Mouse (Mus musculus) heart, embryonic 16.5 days (tissue): ENCODE results near the gene Zfp948. TPM values are rescaled to one million over a fixed set of nuclear protein-coding genes. Genes with fewer than 3 reads are reported as not detected.

Experiments
- ATAC-seq: fragments of 200-750 bp; cut with Nextera tagmentation; replicated peaks from 2 replicates; pipeline ENCODE4 v1.8.0; 2017; ENCODE audit warnings: moderate number of reproducible peaks; ENCODE audit not compliant: insufficient read depth, low FRiP score; ENCODE audit errors: extremely low read depth
- H3K27ac ChIP-seq: fragments of 300-500 bp; sonication (generic); 2 replicates; pipeline ENCODE4 v1.5.1; 2014; ENCODE audit warnings: mild to moderate bottlenecking, low read length, control low read depth, moderate library complexity
- H3K27me3 ChIP-seq: fragments of 300-500 bp; sonication (generic); 2 replicates; pipeline ENCODE4 v1.6.1; 2014; ENCODE audit warnings: low read length, mixed read lengths; ENCODE audit not compliant: control insufficient read depth, insufficient read depth
- H3K36me3 ChIP-seq: fragments of 300-500 bp; sonication (generic); 2 replicates; pipeline ENCODE4 v1.6.1; 2014; ENCODE audit not compliant: control insufficient read depth, insufficient read depth
- H3K4me1 ChIP-seq: fragments of 300-500 bp; sonication (generic); 2 replicates; pipeline ENCODE4 v1.6.1; 2014; ENCODE audit warnings: low read length, mixed read lengths; ENCODE audit not compliant: control insufficient read depth, insufficient read depth
- H3K4me2 ChIP-seq: fragments of 300-500 bp; sonication (generic); 2 replicates; pipeline ENCODE4 v1.6.1; 2014; ENCODE audit warnings: low read depth, mild to moderate bottlenecking, control low read depth, low read length
- H3K4me3 ChIP-seq: fragments of 300-500 bp; sonication (generic); 2 replicates; pipeline ENCODE4 v1.5.1; 2014; ENCODE audit warnings: mild to moderate bottlenecking, control low read depth, low read length
- H3K9ac ChIP-seq: fragments of 300-500 bp; sonication (generic); 2 replicates; pipeline ENCODE4 v1.6.1; 2014; ENCODE audit warnings: low read length, control low read depth
- H3K9me3 ChIP-seq: fragments of 300-500 bp; sonication (generic); replicated peaks from 2 replicates; pipeline ENCODE4 v1.6.1; 2016; ENCODE audit warnings: low read length; ENCODE audit not compliant: control insufficient read depth
- WGBS: fragments of 180-500 bp; shearing (Covaris S2); extraction: QIAGEN DNeasy Blood & Tissue Kit; methylation state at CpG from one replicate; pipeline ENCODE4 v1.1.7; 2014; 5-methylcytosine and 5-hydroxymethylcytosine counted together
- polyA plus RNA-seq: library from polyadenylated mRNA; unstranded; fragments of >200 nt; fragmentation: Nextera tagmentation; extraction: Ambion mirVana; gene quantifications from 2 replicates; pipeline ENCODE4 v1.2.1, GENCODE M21; 2015

The Zfp948 gene
- polyA plus RNA-seq, 1 experiment from 2014 or later: 13.2 TPM

- peak within 1 kb of the TSS; percentile 72 for H3K9ac ChIP-seq
- no peaks in the 10 kb centered on the region for H3K36me3 ChIP-seq
- H3K4me3 ChIP-seq: peak within 1 kb of the TSS; percentile 61
- peak; percentile 67 for ATAC-seq
- peaks cover 20% of the 10 kb centered on the region for H3K4me1 ChIP-seq
- 2% methylated on average over 21 of the region's 21 CpGs for WGBS
- H3K9me3 ChIP-seq: no peaks in the 10 kb centered on the region
- peak within 1 kb of the TSS; percentile 78 for H3K27ac ChIP-seq
- peak within 1 kb of the TSS; percentile 83 for H3K4me2 ChIP-seq
- H3K27me3 ChIP-seq: no peaks in the 10 kb centered on the region
Observed at GRCm38 (mm10) chr17:21535096-21536001, 31.5 kb upstream of the Zfp948 start, which contains the start of gene Zfp52. Zfp52 (plus strand) TSS chr17:21535539.

DNA sequence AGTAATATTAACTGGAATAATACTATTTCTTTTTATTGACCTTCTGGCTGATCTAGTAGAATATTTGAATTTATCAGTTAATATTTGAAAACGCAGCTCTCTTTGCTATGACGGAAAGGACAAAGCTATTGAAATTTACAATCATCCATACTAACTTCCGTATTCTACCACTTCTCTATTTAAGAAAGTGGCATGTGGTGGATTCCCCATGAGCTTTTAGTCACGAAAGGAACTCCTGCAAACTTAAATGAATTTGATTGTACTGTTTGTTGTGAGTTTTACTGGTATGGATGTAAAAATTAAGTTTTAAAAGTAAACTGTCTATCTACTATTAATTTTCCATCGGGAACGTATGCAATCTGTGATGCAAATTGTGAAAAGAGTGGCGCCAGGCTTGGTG, 30.7 kb upstream of the Zfp948 start:
- peak overlapping the region; percentile 83 for H3K4me2 ChIP-seq
- H3K27ac ChIP-seq: peak overlapping the region; percentile 78
- ATAC-seq: no peak
- H3K9me3 ChIP-seq: no peaks in the 10 kb centered on the region
- H3K27me3 ChIP-seq: no peaks in the 10 kb centered on the region
- no peaks in the 10 kb centered on the region for H3K36me3 ChIP-seq
- WGBS: 34% methylated on average over 7 of the region's 7 CpGs
- peak overlapping the region; percentile 72 for H3K9ac ChIP-seq
- peaks cover 20% of the 10 kb centered on the region for H3K4me1 ChIP-seq
- H3K4me3 ChIP-seq: peak overlapping the region; percentile 61

DNA sequence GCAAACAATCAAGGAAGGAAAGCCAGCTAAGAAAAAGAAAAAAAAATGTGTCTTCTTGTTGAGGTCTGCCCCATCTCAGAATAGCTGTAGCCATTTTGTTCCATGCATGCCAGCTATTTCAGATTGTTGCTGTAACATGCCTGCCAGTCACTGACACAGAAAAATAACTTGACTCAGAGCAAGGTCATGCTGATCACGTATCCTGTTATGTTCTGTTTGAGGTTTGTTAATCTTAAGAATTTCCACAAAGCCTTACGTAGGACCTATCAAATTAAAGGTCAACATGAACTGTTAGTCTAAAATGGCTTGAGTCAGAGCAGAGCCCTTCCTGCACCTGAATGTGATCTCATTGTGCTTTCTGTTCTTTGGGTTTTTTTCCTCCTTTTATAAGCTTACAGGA, 30.1 kb upstream of the Zfp948 start:
- WGBS: 46% methylated on average over 2 of the region's 2 CpGs

GRCm38 (mm10) chr17:21557831-21558230, 9.0 kb upstream of the Zfp948 start:
- no peaks in the 10 kb centered on the region for H3K27me3 ChIP-seq
- no peak for ATAC-seq
- no peaks in the 10 kb centered on the region; the same call in 1 of the 2 replicates for H3K9me3 ChIP-seq
- no peak overlapping the region for H3K27ac ChIP-seq
- H3K9ac ChIP-seq: no peak overlapping the region
- H3K4me2 ChIP-seq: no peak overlapping the region
- peaks cover 17% of the 10 kb centered on the region for H3K36me3 ChIP-seq
- no peaks in the 10 kb centered on the region for H3K4me1 ChIP-seq
- WGBS: 79% methylated on average over 2 of the region's 2 CpGs
- H3K4me3 ChIP-seq: no peak overlapping the region

More for the DNA sequence above, 30.1 kb upstream of the Zfp948 start:
- Histone ChIP-seq H3K36me3 (no peaks in the 10 kb centered on the region), H3K4me1 (peaks cover 15% of the 10 kb centered on the region), H3K4me2 (peak overlapping the region; percentile 83; the same call in 1 of the 2 replicates), H3K4me3 (no peak overlapping the region), H3K9ac (no peak overlapping the region), H3K27ac (peak overlapping the region; percentile 27; the same call in 1 of the 2 replicates), H3K27me3 (no peaks in the 10 kb centered on the region), H3K9me3 (no peaks in the 10 kb centered on the region)
- ATAC-seq: no peak

DNA sequence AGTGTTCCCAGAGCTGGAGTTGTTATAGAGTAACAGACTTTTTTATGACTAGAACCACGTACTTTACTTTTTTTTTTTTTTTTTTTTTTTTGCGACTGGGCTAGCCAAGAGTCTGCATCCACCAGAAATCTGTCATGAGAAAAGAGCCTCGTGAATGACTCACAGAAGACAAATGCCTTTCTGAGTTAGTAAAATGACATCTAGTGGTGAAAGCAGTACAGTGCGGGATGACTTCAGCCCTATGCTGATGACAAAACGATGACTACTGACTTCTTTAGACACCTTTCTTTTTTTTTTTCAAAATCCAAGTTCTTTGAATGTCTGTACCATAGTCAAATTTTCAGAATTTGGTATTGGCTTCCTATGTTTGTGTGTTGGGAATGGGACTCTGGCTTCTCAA, 588 bp upstream of the Zfp948 start:
- WGBS: 3% methylated on average over 5 of the region's 5 CpGs
- peak; percentile 80 for ATAC-seq
- peak overlapping the region; percentile 83 for H3K4me3 ChIP-seq
- H3K4me2 ChIP-seq: peak overlapping the region; percentile 87
- no peaks in the 10 kb centered on the region for H3K27me3 ChIP-seq
- peak overlapping the region; percentile 91 for H3K27ac ChIP-seq
- H3K36me3 ChIP-seq: peaks cover under 1% of the 10 kb centered on the region; the same call in 1 of the 2 replicates
- peak overlapping the region; percentile 88 for H3K9ac ChIP-seq
- H3K9me3 ChIP-seq: no peaks in the 10 kb centered on the region
- peaks cover 13% of the 10 kb centered on the region for H3K4me1 ChIP-seq

- Histone ChIP-seq H3K27me3 (no peaks in the 10 kb centered on the region), H3K9ac (no peak overlapping the region), H3K4me3 (peak overlapping the region; percentile 37), H3K9me3 (no peaks in the 10 kb centered on the region), H3K4me1 (peaks cover 13% of the 10 kb centered on the region), H3K4me2 (peak overlapping the region; percentile 60), H3K36me3 (no peaks in the 10 kb centered on the region; the same call in 1 of the 2 replicates), H3K27ac (no peak overlapping the region)
- ATAC-seq: no peak
- WGBS: 42% methylated on average over 1 of the region's 1 CpGs
Observed at GRCm38 (mm10) chr17:21567696-21568095, 888 bp downstream of the Zfp948 start.

DNA sequence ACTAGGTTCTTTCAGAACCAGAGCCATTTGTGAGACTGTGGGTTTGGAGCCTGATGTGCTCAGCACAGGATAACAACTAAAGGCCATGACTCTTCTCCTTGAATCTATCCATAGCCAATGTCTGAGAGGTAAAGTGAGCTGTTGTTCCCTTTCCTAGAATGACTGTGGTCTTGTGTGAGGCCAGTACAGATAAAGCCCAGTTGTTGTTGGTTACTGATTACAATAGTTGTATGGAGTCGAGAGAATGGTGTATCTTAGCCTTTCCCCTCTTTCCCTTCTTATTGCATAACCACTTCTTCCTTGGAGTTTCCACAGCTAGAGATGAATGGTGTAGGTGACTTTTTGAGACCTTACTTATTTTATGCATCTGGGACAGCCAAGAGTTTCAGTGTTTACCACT, 12.3 kb downstream of the Zfp948 start:
- no peak overlapping the region for H3K27ac ChIP-seq
- WGBS: 62% methylated on average over 1 of the region's 1 CpGs
- H3K9me3 ChIP-seq: no peaks in the 10 kb centered on the region
- ATAC-seq: no peak
- peaks cover 15% of the 10 kb centered on the region for H3K36me3 ChIP-seq
- no peak overlapping the region for H3K4me2 ChIP-seq
- H3K9ac ChIP-seq: no peak overlapping the region
- H3K4me1 ChIP-seq: no peaks in the 10 kb centered on the region
- no peaks in the 10 kb centered on the region for H3K27me3 ChIP-seq
- no peak overlapping the region for H3K4me3 ChIP-seq

DNA sequence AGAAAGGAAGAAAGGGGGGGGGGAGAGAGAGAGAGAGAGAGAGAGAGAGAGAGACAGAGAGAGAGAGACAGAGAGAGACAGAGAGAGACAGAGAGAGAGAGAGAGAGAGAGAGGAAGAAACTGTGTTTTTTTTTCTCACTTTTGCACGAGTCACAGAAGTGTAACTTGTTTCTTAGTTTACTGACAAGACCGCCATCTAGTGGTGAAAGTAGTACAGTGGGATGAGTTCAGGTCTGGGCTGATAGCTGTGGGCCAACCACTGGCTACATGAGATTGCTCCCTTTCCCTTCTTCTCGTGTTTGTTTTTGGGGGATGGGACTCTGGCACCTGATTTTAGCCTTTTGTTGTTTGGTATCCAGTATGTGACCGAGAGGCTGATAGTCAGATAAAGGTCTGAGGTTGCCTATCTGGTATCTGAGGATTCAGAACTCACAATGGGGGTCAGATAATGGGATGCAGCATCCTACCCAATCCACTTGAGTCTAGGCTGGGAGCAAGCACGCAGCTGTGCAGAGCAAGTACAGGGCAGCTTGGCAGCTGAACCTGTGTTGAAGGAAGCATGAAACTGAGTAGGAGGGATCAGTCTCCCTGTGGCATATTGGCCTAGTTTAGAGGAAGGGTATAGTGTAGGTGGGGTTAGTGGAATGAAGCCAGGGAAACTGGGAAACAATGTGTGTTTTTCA, 12.8 kb downstream of the Zfp948 start:
- Histone ChIP-seq H3K4me2 (no peak overlapping the region), H3K27me3 (no peaks in the 10 kb centered on the region), H3K4me3 (no peak overlapping the region), H3K4me1 (no peaks in the 10 kb centered on the region), H3K9me3 (no peaks in the 10 kb centered on the region), H3K9ac (no peak overlapping the region), H3K27ac (no peak overlapping the region), H3K36me3 (peaks cover 16% of the 10 kb centered on the region)
- peak; percentile 70; the same call in 1 of the 2 replicates for ATAC-seq
- WGBS: 19% methylated on average over 5 of the region's 5 CpGs

- no peak for ATAC-seq
- Histone ChIP-seq H3K4me2 (no peak overlapping the region), H3K4me1 (no peaks in the 10 kb centered on the region), H3K36me3 (peaks cover 46% of the 10 kb centered on the region), H3K9ac (no peak overlapping the region), H3K4me3 (no peak overlapping the region), H3K27ac (no peak overlapping the region), H3K9me3 (peaks cover 8% of the 10 kb centered on the region), H3K27me3 (no peaks in the 10 kb centered on the region)
- WGBS: 94% methylated on average over 2 of the region's 2 CpGs
Observed at GRCm38 (mm10) chr17:21585521-21585920, 18.7 kb downstream of the Zfp948 start.
